Comparison of ENCODE assay signal across 8 mouse cellular contexts in genomic region chr17:57768622-57769610, GRCm38 (mm10). TPM values are rescaled to one million over a fixed set of nuclear protein-coding genes. Genes with fewer than 3 reads are reported as not detected.
DNase-seq lines count a peak whose midpoint lies in the region; ATAC-seq and TF ChIP-seq lines count a peak whose summit lies in the region.
"Had no signal": no experiment of that assay in that cellular context is flagged by ENCODE, and none has a peak within 500 bp of the region (broad histone marks: within the 10 kb centered on the region; RNA-seq: fewer than 3 reads in every experiment).

Gene Cntnap5c, plus strand, starts transcription at chr17:57769570.

- no peaks in the 10 kb centered on the region for H3K36me3 ChIP-seq in CH12.LX (replicated peaks in 1 of 2; ENCODE audit: control insufficient read depth in 1 of 2, insufficient read depth in 1 of 2, low read length in 1 of 2)
- H3K36me3 ChIP-seq in hindbrain, embryonic 11.5 days (ENCODE audit: control insufficient read depth, insufficient read depth, low read length), result no peaks in the 10 kb centered on the region
- no peaks in the 10 kb centered on the region for H3K36me3 ChIP-seq in midbrain, embryonic 12.5 days
- no peaks in the 10 kb centered on the region for H3K36me3 ChIP-seq in stomach, embryonic 16.5 days (ENCODE audit: control insufficient read depth, insufficient read depth, low read length)

- peak; percentile 82 for ATAC-seq in Patski
- ATAC-seq in hindbrain, embryonic 11.5 days (ENCODE audit: low FRiP score), result peak; percentile 93
- peak; percentile 93 for ATAC-seq in midbrain, embryonic 12.5 days (ENCODE audit: low FRiP score, low read depth)
- peak; percentile 88 for ATAC-seq in stomach, embryonic 16.5 days (ENCODE audit: insufficient read depth, low FRiP score)

- in situ Hi-C loops in CH12.LX (cut with MboI; ENCODE audit: low pct_ligation_motif_present, low pct_unique_long_range_greater_than_20kb, low sequenced_read_pairs), result no loop called here
- in situ Hi-C loops in Patski (cut with MboI; ENCODE audit: low pct_unique_long_range_greater_than_20kb), result loop anchor here (25.0 kb wide), 2 partner anchors 1043 to 1118 kb away; no protein-coding TSS in a partner anchor

- no peaks in the 10 kb centered on the region for H3K27me3 ChIP-seq in CH12.LX (replicated peaks)
- no peaks in the 10 kb centered on the region for H3K27me3 ChIP-seq in Patski
- no peaks in the 10 kb centered on the region for H3K27me3 ChIP-seq in hindbrain, embryonic 11.5 days (ENCODE audit: control insufficient read depth, insufficient read depth, low read length)
- H3K27me3 ChIP-seq in midbrain, embryonic 12.5 days, result no peaks in the 10 kb centered on the region; the same call in 1 of the 2 replicates
- H3K27me3 ChIP-seq in stomach, embryonic 16.5 days (ENCODE audit: control insufficient read depth, insufficient read depth, low read length), result no peaks in the 10 kb centered on the region

- peak within 1 kb of the TSS; percentile 64 for H3K4me2 ChIP-seq in CH12.LX (ENCODE audit: insufficient read depth, low read depth, poor library complexity, severe bottlenecking)
- peak within 1 kb of the TSS; percentile 43 for H3K4me2 ChIP-seq in hindbrain, embryonic 11.5 days (replicated peaks; ENCODE audit: low read depth, low read length)
- peak within 1 kb of the TSS; percentile 56 for H3K4me2 ChIP-seq in midbrain, embryonic 12.5 days (replicated peaks)
- no peak within 1 kb of the TSS for H3K4me2 ChIP-seq in stomach, embryonic 16.5 days (ENCODE audit: low read depth, low read length)

- H3K9me3 ChIP-seq in CH12.LX (replicated peaks; ENCODE audit: low read length), result no peaks in the 10 kb centered on the region
- H3K9me3 ChIP-seq in hindbrain, embryonic 11.5 days (ENCODE audit: control insufficient read depth, low read length), result no peaks in the 10 kb centered on the region
- no peaks in the 10 kb centered on the region for H3K9me3 ChIP-seq in midbrain, embryonic 12.5 days
- H3K9me3 ChIP-seq in stomach, embryonic 16.5 days (replicated peaks; ENCODE audit: control insufficient read depth, low read length), result no peaks in the 10 kb centered on the region

- TF ChIP-seq RAD21 in CH12.LX (IDR thresholded peaks at IDR 0.05; ENCODE audit: low read depth, low read length), result no peak

- TF ChIP-seq CTCF in CH12.LX (conservative IDR thresholded peaks at IDR 0.05 in 1 of 2, IDR thresholded peaks at IDR 0.05 in 1 of 2; ENCODE audit: low read depth in 2 of 2, low read length in 2 of 2) (no peak), Patski (IDR thresholded peaks at IDR 0.05) (no peak)
- TF ChIP-seq CTCF in cortical plate, adult 2 months (IDR thresholded peaks at IDR 0.05; ENCODE audit: extremely low read depth, insufficient read depth, low read length), result no peak

- CTCF ChIA-PET in Patski (lab: Charles Lee), result no interaction called here

- POLR2A ChIA-PET in Patski (lab: Charles Lee), result interaction anchor here (0.6 kb wide), 1 partner anchor 68 kb away, joined by 3 read pairs; no protein-coding TSS in a partner anchor

- DNase-seq in CH12.LX (ENCODE audit: extremely low read depth) (peak; percentile 85), Patski (ENCODE audit: low read depth, low spot score) (no peak)
- DNase-seq in hindbrain, embryonic 11.5 days (ENCODE audit: low spot score), result peak; percentile 77
- peak; percentile 45 for DNase-seq in layer of hippocampus, adult 9-11 months

- H3K79me2 ChIP-seq in CH12.LX (replicated peaks; ENCODE audit: control insufficient read depth, extremely low read depth, insufficient read depth, poor library complexity, severe bottlenecking), result no peaks in the 10 kb centered on the region

- no peak within 1 kb of the TSS for H3K9ac ChIP-seq in CH12.LX (ENCODE audit: insufficient read depth, low read depth)
- H3K9ac ChIP-seq in hindbrain, embryonic 11.5 days (ENCODE audit: low read depth, low read length), result no peak within 1 kb of the TSS
- H3K9ac ChIP-seq in midbrain, embryonic 12.5 days (replicated peaks), result no peak within 1 kb of the TSS; the same call in 1 of the 2 replicates
- no peak within 1 kb of the TSS for H3K9ac ChIP-seq in stomach, embryonic 16.5 days (ENCODE audit: low read length)

- no peak for TF ChIP-seq POLR2A in CH12.LX (IDR thresholded peaks at IDR 0.05; ENCODE audit: low read depth, low read length)
- TF ChIP-seq POLR2A in cortical plate, adult 2 months (IDR thresholded peaks at IDR 0.05; ENCODE audit: extremely low read depth, insufficient read depth, low read length), result no peak

- H3K4me3 ChIP-seq in CH12.LX (replicated peaks in 1 of 3; ENCODE audit: low read depth in 2 of 3, low read length in 2 of 3, poor library complexity in 1 of 3), result no peak within 1 kb of the TSS
- H3K4me3 ChIP-seq in cortical plate, adult 2 months (ENCODE audit: insufficient read depth, low read length), result peak within 1 kb of the TSS; percentile 43
- peak within 1 kb of the TSS; percentile 10; the same call in 1 of the 2 replicates for H3K4me3 ChIP-seq in hindbrain, embryonic 11.5 days (ENCODE audit: low read depth, low read length)
- H3K4me3 ChIP-seq in midbrain, embryonic 12.5 days, result peak within 1 kb of the TSS; percentile 34
- no peak within 1 kb of the TSS for H3K4me3 ChIP-seq in stomach, embryonic 16.5 days (replicated peaks; ENCODE audit: low read length)

- H3K4me1 ChIP-seq in CH12.LX (ENCODE audit: control insufficient read depth in 1 of 2, insufficient read depth in 2 of 2), result peaks cover 0 to 7% of the 10 kb centered on the region in 2 experiments; a peak in 2 of 4 replicates
- no peaks in the 10 kb centered on the region for H3K4me1 ChIP-seq in cortical plate, adult 2 months (ENCODE audit: control insufficient read depth, insufficient read depth, low read length)
- no peaks in the 10 kb centered on the region for H3K4me1 ChIP-seq in hindbrain, embryonic 11.5 days (replicated peaks; ENCODE audit: control insufficient read depth, insufficient read depth, low read length)
- H3K4me1 ChIP-seq in midbrain, embryonic 12.5 days, result no peaks in the 10 kb centered on the region
- H3K4me1 ChIP-seq in stomach, embryonic 16.5 days (ENCODE audit: control insufficient read depth, insufficient read depth, low read length), result no peaks in the 10 kb centered on the region

- no peak within 1 kb of the TSS for H3K27ac ChIP-seq in CH12.LX (ENCODE audit: insufficient read depth, low read depth)
- no peak within 1 kb of the TSS for H3K27ac ChIP-seq in cortical plate, adult 2 months (ENCODE audit: insufficient read depth, low read length)
- no peak within 1 kb of the TSS for H3K27ac ChIP-seq in hindbrain, embryonic 11.5 days (ENCODE audit: low read depth, low read length)
- no peak within 1 kb of the TSS for H3K27ac ChIP-seq in midbrain, embryonic 12.5 days (replicated peaks)
- no peak within 1 kb of the TSS for H3K27ac ChIP-seq in stomach, embryonic 16.5 days (ENCODE audit: low read length)

- dilution Hi-C loops in CH12.LX (cut with MboI; ENCODE audit: extremely low pct_ligation_motif_present, extremely low pct_unique_long_range_greater_than_20kb, low sequenced_read_pairs), result no loop called here

- TF ChIP-seq EP300 in CH12.LX (IDR thresholded peaks at IDR 0.05; ENCODE audit: low read length), result no peak

- WGBS in hindbrain, embryonic 11.5 days, result 18% methylated on average over 26 of the region's 26 CpGs
- 17% methylated on average over 26 of the region's 26 CpGs for WGBS in midbrain, embryonic 12.5 days
- WGBS in stomach, embryonic 16.5 days, result 18% methylated on average over 26 of the region's 26 CpGs

TF ChIP-seq in CH12.LX, 34 proteins besides CTCF, POLR2A, EP300 and RAD21 (continues in another document):
- TF ChIP-seq PAX5 (IDR thresholded peaks at IDR 0.05; ENCODE audit: low read length) (no peak), JUN (IDR thresholded peaks at IDR 0.05; ENCODE audit: insufficient read depth, low read depth, low read length) (no peak), UBTF (IDR thresholded peaks at IDR 0.05; ENCODE audit: low read depth, low read length) (no peak), ZNF384 (IDR thresholded peaks at IDR 0.05; ENCODE audit: low read depth, low read length) (no peak), MEF2A (IDR thresholded peaks at IDR 0.05; ENCODE audit: borderline replicate concordance, low read depth, low read length) (no peak), USF2 (conservative IDR thresholded peaks at IDR 0.05; ENCODE audit: low read depth, low read length) (no peak), CHD2 (IDR thresholded peaks at IDR 0.05; ENCODE audit: low read length) (no peak), ETS1 (conservative IDR thresholded peaks at IDR 0.05; ENCODE audit: low read depth, low read length) (no peak), MAFK (IDR thresholded peaks at IDR 0.05; ENCODE audit: insufficient replicate concordance, low read length) (no peak), TCF12 (IDR thresholded peaks at IDR 0.05; ENCODE audit: low read depth, low read length) (no peak), RCOR1 (conservative IDR thresholded peaks at IDR 0.05; ENCODE audit: low read depth, low read length) (no peak), ZC3H11A (IDR thresholded peaks at IDR 0.05; ENCODE audit: low read depth, low read length) (no peak), MAX (IDR thresholded peaks at IDR 0.05; ENCODE audit: low read length) (no peak), E2F4 (IDR thresholded peaks at IDR 0.05; ENCODE audit: insufficient replicate concordance, low read depth, low read length) (peak; percentile 44; the same call in 1 of the 2 replicates), USF1 (IDR thresholded peaks at IDR 0.05; ENCODE audit: low read depth, low read length) (no peak), POLR2AphosphoS2 (IDR thresholded peaks at IDR 0.05; ENCODE audit: low read depth, low read length) (no peak), TBP (conservative IDR thresholded peaks at IDR 0.05; ENCODE audit: low read depth, low read length) (no peak), MYC (IDR thresholded peaks at IDR 0.05; ENCODE audit: low read depth, low read length) (no peak), NELFE (IDR thresholded peaks at IDR 0.05; ENCODE audit: low read depth, low read length) (no peak), ZMIZ1 (IDR thresholded peaks at IDR 0.05; ENCODE audit: low read depth, low read length) (no peak), SIN3A (IDR thresholded peaks at IDR 0.05; ENCODE audit: low read length) (peak; percentile 75; the same call in 1 of the 2 replicates), ELF1 (IDR thresholded peaks at IDR 0.05; ENCODE audit: low read depth, low read length) (peak; percentile 31; the same call in 1 of the 2 replicates), HCFC1 (IDR thresholded peaks at IDR 0.05; ENCODE audit: low read depth, low read length) (no peak), GABPA (IDR thresholded peaks at IDR 0.05; ENCODE audit: insufficient replicate concordance, low read depth, low read length) (no peak), MXI1 (IDR thresholded peaks at IDR 0.05; ENCODE audit: low read depth, low read length) (no peak)

RNA-seq across cellular contexts. Expression of gene Cntnap5c, which starts in this region (rescaled TPM):
- total RNA-seq in CH12.LX (2012; rRNA removed) (not detected in 2 replicates), CH12.LX (2014; rRNA removed) (not detected in 2 replicates)
- polyA plus RNA-seq in CH12.LX (2012; ENCODE audit: insufficient read length, low read depth) (not detected in 2 replicates), Patski (2021) (0.03 TPM)
- 1.2 and 1.7 TPM in 2 replicates for polyA plus RNA-seq in cortical plate, adult 2 months (2012; rRNA removed)
- 0.14 TPM in 1 of 2 replicates, not detected in the other for polyA plus RNA-seq in hindbrain, embryonic 11.5 days (2014; fragmentation: Nextera tagmentation; extraction: Ambion mirVana)
- polyA plus RNA-seq in midbrain, embryonic 12.5 days (2016; fragmentation: Nextera tagmentation; extraction: Ambion mirVana), result 0.77 and 0.92 TPM in 2 replicates
- 0.11 TPM in 1 of 2 replicates, not detected in the other for polyA plus RNA-seq in stomach, embryonic 16.5 days (2015; fragmentation: Nextera tagmentation; extraction: Ambion mirVana)
- polyA plus RNA-seq: heart, embryonic 14.5 days had no signal

Comparison
In these comparisons a context has a peak if more than half of its experiments do, and no peak if none do; other contexts are left out.
1. Peak in DNase-seq and H3K4me2 ChIP-seq in CH12.LX; RNA of the gene not detected or under 1 TPM.
2. Peak in ATAC-seq in Patski; RNA of the gene not detected or under 1 TPM.
3. Peak in DNase-seq, ATAC-seq, H3K4me3 ChIP-seq and H3K4me2 ChIP-seq in hindbrain, embryonic 11.5 days; RNA of the gene not detected or under 1 TPM.
4. Peak in ATAC-seq, H3K4me3 ChIP-seq and H3K4me2 ChIP-seq in midbrain, embryonic 12.5 days; RNA of the gene not detected or under 1 TPM.
5. Peak in ATAC-seq in stomach, embryonic 16.5 days; RNA of the gene not detected or under 1 TPM.